Mouse (Mus musculus): ENCODE data around the gene Lhpp.

Lhpp gene

DNA sequence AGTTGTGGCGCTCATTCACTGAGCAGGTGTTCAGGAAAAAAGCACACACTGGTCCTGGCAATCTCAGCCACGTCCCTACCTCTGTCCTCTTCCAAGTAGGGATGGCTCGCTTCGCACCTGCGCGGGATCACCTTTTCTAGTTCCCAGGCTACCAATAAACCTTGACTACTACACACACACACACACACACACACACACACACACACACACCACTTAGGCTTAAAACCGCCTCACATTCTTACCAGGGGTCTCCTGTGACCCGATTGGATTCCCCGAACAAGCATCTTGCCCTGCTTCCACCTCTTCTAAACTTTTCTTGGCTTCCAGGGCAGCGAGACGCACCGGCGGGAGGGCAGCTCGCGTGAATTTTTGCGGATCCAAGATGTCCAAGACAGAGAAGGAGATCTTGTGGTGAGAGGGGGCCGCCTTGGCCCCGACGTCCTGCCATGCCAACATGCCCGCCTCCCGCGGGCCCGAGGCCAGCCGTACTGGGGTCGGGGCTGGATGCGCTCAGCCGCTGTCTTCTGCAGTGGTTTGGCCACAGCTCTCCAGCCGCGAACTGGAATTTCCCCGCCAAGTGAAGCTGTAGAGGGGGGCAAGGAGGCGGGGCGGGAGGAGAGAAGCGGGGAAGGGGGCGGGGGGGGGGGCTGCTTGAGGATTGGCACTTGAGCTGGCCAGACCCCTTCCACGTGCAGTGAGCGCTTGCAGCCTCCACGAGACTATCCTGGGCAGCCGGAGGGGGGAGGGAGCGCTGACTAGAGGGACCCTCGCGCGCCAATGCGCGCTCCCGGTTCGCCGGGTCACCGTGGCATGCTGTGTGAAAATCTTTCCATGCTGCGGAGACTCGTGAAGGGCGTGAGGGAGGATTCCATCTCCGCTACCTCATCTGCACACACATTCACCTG is 11.1 kb upstream of the Lhpp start, which contains the start of gene Nkx1-2:
TSS of gene Nkx1-2 (minus strand) at position 567 of the 905 bp plus-strand sequence.
- in situ Hi-C loops (cut with MboI; ENCODE audit: low sequenced_read_pairs): no loop called here

DNA sequence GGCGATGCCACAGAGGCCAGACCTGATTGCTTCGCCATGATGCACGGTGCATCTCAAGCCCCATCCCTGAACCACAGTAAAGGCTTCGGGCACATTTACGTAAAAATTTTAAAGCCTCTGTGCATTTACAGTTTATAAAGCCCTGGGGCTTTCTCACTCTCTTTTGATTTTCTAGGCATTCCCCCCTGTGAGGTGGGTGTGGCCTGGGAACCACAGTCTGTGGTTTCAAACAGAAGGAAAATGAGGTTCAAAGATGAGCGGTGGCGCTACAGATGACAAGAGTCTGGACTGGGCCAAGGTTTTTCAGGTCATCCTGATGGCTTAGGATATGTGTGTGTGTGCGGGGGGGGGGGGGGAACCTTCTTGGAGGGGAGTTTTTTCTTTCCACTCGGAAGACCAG is 10.4 kb upstream of the Lhpp start:
- in situ Hi-C loops (cut with MboI; ENCODE audit: low sequenced_read_pairs): no loop called here

DNA sequence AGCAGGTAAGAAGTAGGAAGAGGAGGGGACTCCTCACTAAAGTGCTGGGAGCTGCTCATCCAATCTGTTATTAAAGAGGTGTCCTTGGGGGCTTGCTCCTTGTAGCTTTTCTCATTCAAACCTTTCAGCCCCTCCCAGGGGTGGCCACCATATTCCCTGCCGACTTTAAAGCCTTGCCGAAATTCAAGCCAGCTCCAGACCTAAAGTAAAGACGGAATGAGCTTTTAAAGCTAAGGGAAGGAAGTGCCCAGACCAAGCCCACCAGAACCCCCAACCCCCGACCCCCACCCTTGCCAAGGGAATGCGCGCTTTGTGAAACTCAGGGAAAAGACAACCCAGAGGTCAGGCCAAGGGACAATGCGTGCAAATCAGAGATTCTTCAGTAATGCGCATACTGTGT is 9.5 kb upstream of the Lhpp start:
- in situ Hi-C loops (cut with MboI; ENCODE audit: low sequenced_read_pairs): no loop called here

DNA sequence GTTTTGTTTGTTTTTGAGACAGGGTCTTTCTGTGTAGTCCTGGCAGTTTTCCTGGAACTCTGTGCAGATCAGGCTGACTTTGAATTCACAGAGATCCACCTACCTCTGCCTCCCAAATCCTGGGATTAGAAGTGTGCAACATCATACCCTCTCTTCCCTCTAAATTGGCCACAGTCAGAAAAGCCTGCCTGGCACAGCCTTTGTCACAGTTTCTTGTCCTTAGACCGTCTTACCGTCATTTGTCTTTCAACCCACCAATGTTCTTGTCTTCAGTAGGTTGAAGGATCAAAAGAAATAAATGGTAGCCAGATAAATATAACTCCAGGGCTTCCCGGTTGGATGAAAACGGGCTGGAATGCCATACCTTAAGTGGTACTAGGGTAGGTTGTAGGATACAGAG is 5.7 kb upstream of the Lhpp start:
- in situ Hi-C loops (cut with MboI; ENCODE audit: low sequenced_read_pairs): no loop called here

DNA sequence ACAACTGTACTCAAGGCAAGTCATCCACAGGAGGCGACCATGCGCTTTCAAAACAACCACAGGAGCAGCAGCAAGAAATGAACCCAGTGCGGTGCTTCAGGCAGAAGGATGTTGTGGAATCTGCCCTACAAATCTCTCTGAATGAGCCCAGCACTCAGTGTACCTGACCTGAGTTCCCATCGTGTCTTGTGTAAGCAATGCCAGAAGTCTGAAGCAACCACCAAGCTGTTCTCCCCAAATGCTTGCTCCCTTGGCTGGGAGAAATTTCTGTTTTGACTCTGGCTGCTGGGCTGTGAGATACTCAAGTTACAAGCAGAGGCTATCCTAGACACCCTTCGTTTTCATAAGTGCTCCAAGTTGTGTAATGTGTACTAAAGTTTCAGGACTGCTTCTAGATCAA is 4.7 kb upstream of the Lhpp start:
- in situ Hi-C loops (cut with MboI; ENCODE audit: low sequenced_read_pairs): no loop called here

DNA sequence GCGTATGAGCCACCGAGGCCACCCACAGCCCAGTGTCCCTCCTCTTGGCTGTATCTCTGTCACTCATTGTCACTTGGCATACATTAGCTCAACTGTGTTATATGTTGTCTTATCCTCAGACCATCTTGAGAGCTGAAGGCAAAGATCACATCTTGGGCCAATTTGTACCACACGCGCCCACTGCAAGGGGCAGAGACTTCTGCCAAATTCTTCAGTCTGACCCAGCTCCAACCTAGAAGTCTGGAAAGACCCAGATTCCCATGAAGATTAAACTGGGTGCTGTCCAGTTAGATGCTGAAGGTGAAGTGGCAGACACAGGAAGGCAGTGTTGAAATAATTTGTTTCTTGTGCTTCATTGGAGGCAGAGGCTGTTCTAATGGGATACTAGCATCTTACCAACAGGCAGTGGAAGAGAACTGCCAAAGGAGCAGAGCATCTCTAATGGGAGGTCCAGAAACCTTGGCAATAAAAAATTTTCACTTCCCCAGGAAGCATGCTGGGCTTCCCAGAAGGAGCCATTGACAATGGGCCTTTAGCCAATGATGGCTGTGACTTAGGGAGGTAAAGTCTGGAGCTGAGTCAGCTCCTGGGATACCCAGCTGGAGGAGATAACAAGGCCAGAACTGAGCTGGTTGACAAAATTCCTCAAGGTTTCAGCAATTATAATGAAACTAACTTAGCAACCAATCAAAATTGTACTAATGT is 2.0 kb upstream of the Lhpp start:
- in situ Hi-C loops (cut with MboI; ENCODE audit: low sequenced_read_pairs): no loop called here

DNA sequence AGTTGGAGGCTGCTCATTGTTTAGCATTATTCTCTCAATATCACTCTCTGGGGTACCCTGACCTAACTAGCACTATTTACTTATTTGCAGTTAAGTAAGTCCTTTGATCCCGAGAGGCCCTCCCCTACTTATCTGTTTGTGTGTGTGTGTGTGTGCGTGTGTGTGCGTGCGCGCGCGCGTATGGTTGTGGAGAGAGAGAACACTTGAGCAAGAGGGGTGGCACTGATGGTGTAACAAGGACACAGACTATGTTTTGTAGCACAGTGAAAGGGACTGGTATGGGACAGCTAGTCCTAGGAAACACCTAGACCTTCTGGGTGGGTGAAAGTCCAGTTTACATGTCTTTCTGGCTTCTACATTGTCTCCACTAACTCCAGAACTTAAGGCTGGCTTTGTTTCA is 1.1 kb downstream of the Lhpp start:
- in situ Hi-C loops (cut with MboI; ENCODE audit: low sequenced_read_pairs): no loop called here

DNA sequence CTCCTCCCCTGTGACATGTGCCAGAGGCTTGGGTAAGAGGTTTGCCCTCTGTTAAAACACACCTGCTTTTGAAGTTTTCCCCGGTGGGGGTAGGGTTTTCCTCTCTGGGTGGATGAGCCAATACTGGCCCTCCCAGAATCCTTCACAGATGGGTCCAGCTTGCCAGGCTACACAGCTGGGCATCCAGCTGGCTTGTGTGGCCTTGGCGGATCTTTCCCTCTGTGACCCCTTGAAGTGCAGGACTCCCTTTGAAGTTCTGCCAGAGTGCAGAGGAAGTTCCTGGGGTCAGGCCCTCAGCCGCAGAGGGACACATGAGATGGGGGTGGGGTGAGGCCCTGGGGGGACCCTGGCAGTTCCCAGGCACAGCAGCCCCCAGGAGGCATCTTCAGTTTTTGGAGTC is 4.9 kb downstream of the Lhpp start:
- in situ Hi-C loops (cut with MboI; ENCODE audit: low sequenced_read_pairs): no loop called here

DNA sequence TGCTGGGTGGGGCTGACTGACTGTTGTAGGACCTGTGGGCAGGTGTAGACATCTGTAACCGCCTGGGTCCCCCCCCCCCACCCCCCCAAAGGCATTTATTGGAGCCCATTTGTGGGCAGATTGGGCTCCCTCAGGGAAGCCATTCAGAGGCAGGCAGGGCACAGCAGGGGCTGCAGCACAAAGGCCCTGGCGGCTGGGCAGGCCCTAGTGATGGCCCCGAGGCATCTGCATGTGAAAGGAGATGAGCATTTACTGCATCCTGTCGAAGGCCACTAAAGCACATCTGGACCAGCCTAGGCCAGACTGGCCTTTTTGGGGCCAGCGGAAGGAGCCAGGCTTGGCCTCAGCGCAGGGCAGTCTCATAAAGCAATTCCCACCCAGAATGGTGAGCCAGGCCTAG is 6.0 kb downstream of the Lhpp start:
- in situ Hi-C loops (cut with MboI; ENCODE audit: low sequenced_read_pairs): no loop called here

DNA sequence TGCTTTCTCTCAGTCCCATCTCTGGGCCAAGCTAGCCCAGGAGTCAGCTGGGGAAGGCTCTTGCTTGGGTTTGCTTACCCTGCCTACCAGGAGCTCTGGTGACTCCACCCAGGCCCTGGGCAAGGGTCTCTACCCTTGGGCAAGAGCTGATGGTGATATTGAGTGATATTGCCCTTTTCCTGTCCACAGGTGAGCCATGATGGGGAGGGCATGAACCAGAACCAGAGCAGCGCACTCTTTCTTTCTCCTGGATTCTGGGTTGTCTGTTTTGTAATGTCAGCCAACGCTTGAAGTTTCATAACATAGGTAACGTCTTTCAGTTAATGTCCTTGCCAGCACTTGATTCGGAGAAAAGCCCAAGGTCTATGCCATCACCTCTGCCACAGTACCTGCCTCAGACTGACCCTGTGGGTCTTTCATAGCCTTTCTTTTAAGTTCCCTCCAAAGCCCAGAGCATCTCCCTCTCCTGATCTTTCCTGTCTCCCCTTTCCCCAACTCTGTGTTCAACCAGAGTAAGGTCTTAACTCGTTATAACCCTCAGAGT is 6.7 kb downstream of the Lhpp start:
- in situ Hi-C loops (cut with MboI; ENCODE audit: low sequenced_read_pairs): no loop called here

DNA sequence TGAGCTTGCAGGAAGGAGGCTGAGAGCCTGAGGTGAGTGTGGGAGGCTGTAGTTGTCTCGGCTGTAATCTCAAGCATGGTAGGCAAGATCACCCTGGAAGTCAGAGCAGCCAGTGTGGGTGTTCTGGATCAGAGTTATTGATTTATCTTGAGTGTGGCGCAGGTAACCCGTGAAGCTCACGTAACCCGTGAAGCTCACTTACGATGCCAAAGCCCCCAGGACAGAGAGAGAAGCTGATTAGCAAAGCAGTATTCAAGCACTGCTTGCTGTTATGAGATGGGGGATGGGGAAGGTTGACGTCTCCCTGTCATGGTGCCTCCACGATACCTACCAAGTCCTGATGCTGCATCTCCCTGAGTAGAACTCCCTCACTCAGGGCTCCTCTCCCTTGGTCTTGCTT is 9.1 kb downstream of the Lhpp start:
- in situ Hi-C loops (cut with MboI; ENCODE audit: low sequenced_read_pairs): no loop called here

DNA sequence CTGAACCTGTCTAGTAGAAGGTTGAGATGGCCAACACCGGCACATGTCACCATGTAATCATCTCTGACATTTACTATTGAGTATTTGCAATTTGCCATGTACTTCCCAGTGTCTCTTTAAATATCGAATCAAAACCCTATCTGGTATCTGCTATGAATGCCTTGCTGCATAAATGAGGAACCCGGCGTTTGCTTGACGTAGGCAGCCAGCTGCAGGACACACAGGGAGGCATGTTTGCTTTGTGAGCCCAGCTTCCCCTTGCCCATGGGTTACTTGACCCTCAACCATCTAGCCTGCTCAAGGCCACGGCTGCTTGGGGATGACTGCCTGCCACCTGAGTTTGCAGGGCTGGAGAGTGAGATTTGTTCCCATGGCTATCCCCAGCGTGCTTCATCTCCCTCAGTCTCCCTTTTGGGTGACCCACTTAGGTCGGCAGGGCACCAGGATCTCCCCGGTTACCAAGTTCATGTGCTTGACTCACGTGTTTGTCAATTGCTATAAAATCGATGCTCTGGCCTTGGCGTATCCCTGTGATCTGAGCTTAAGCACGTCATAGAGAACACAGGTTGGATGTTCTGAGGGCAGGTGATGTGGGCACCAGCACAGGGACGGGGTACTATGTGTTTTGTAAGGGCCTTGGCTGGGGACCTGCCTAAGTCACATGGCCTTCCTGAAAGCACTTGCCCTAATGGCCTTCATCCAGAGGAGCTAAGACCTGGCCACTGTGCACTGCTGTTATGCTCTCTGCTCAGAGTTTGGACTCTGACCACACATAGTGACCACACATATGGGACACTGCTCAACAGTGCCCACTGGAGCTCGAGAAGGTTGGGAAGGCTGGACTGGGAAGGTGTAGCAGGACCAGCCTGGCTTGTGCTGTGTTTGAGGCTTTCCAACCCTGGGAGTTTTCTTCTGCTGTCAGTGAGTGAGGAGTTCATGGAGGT is 9.8 kb downstream of the Lhpp start:
- in situ Hi-C loops (cut with MboI; ENCODE audit: low sequenced_read_pairs): no loop called here

DNA sequence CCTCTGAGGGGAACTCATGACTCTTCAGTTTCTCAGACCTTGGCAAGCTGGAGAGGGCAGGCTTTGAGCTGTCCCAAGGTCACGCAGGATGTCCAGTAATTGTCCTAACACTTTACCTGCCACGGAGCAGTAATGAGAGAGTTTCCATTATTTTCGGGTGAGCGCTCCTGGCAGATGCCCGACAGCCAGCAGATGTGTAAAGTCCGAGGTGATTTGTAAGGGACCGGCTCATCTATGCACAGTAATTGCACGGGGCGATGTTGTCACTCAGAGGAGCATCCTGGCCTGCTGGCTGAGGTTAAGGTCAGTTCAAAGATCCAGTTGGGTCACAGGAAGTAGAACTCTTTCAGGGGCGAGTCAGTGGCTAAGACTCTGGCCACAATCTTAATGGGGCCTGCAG is 13.7 kb downstream of the Lhpp start:
- in situ Hi-C loops (cut with MboI; ENCODE audit: low sequenced_read_pairs): no loop called here

DNA sequence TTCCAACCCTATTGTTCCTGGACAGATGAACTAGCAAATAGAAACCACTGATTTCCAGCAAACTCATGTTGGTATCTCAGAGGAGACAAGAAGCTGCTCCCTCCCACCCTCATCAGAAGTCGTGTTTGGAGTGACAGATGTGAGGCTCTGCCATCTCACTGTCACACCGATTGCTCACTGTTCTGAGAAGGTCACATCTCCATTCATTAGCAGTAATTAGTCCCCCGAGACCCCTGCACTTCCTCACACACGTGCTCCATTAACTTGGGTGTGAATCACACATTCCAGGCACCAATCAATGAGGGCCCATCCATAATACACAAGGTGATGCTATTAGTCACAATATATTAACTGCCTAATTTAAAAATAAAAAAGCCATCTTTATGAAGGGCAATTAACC is 15.7 kb downstream of the Lhpp start:
- in situ Hi-C loops (cut with MboI; ENCODE audit: low sequenced_read_pairs): no loop called here

DNA sequence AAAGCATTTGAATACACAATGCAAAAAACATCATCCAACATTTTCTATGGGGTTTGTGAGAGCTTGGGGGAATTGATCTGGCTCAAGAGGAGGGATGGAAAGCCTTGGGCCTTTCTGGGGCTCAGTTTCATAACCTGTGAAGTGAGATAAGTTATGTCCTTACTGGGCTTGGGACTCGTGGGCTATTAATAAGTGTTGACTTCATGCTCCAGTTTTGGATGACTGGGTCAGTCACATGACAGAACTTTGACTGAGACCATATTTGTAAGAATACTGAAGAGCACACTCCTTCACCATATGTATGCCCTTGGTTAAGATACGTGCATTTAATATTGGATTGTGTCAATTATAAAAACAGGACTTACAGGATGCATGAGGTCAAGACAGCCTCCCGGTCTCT is 17.0 kb downstream of the Lhpp start:
- in situ Hi-C loops (cut with MboI; ENCODE audit: low sequenced_read_pairs): no loop called here

DNA sequence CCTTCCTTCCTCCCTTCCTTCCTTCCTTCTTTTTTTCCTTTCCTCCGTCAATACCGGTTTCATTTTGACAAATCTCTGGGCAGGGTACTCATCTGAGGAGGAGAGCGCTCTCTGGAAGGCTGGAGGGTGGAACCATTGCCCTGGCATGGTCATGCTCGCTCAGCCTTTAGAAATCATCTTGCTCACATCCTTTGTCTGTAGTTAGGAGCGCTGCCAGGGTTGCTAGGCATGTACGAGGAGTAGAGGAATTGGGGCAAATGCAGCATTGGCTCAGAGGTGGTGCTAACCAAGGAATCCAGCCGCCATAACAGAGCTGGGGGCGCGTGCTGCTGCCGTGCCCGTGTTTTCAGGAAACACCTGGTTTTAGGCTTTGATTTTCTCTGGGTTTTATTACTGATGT is 20.9 kb downstream of the Lhpp start:
- in situ Hi-C loops (cut with MboI; ENCODE audit: low sequenced_read_pairs): no loop called here

DNA sequence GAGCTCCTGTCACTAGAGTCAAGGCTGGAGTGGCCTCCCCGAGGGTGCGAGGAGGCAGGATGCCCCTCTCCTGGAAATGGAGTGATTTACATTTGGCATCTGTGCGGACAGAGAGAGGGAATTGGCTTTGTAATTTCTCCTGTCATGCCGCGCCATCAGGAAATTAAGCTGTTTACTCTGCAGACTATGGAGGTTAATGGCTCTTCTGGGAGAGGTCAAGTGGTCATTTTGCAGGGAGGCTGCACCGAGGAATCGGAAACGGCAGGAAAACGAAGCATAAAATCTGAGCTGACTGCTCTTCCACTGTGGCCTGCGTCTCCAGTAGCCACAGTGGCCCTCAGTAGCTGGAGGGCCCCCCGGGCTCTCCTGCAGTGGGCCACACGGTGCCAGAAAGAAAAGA is 26.9 kb downstream of the Lhpp start:
- in situ Hi-C loops (cut with MboI; ENCODE audit: low sequenced_read_pairs): no loop called here

DNA sequence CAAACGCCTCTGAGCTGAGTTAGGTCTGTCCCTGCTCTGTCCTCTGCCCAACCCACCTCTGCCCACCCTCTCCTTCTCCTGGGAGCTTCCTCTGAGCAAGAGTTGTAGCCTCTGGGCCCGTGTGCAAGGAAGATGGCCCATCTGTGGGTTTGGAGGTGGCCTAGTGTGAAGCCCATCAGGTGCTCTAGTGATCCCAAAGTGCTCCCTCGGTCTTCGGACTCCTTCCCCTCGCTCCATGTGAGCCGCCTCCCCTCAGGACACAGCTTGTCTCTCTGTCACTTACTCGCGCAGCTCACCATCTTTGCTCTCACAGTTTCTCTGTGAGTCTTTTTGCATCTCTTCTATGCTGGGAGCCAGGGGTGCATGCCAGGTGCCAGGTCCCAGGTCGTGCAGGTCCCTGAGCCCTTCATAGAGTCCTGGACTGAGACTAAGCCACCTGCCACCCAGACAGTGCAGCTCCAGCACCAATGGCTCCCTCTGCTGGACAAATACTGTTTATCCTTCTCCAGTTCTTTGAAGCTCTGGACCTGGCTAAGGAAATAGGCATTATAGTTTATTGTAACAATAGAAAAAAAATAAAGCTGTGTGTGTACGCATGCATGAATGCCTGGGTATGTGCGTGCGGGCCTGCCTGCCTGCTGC is 28.1 kb downstream of the Lhpp start:
- in situ Hi-C loops (cut with MboI; ENCODE audit: low sequenced_read_pairs): no loop called here

DNA sequence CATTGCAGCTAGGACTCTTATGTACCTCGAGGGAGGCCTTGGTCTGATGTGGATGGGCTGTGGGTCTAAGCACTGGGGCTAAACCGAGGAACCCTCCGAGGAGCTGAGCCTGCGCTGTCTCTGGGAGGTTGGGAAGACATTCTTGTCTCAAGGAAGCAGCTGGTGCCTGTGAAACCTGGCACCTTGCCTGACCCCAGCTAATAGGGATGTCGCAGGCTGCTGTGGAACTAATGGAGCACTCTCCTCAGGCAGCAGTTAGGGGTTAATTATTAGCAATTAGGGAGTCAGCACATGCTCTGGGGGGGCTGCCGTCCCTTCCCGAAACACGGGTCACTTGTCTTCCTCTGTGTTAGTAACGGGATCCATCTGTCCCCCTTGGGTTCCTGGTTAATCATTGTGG is 30.5 kb downstream of the Lhpp start:
- in situ Hi-C loops (cut with MboI; ENCODE audit: low sequenced_read_pairs): no loop called here

DNA sequence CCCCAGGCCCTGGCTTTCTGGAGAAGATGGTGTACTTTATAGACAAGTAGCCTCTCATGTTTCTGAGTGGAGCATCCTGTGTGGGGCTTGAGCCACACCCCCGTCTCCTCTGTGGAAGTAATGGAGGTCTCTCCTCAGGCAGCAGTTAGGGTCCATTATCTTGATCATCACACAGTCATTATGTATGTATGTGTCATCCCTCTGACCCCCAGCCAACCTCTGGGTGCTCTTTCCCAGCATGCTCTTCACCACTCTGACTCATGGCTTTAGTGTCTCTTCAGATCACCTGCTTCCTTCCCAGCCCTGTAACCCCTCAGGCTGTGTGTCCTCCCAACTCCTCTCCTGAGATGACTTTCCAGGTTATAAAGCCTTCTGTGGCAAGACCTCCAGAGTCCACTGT is 31.2 kb downstream of the Lhpp start:
- in situ Hi-C loops (cut with MboI; ENCODE audit: low sequenced_read_pairs): no loop called here
